Mouse (Mus musculus): ENCODE measurements around the gene Tgfbr3.
"Not testable (repeated sequence)": the region's sequence is repeated elsewhere in the genome, so short reads cannot be mapped to it uniquely, and the experiment has no call there.

Tgfbr3 gene

GRCm38 (mm10) chr5:107240276-107240675, 49.2 kb downstream of the Tgfbr3 start:
- DNase-seq (ENCODE audit: low spot score), result no peak

GRCm38 (mm10) chr5:107237971-107238426, 51.4 kb downstream of the Tgfbr3 start:
- no peak for DNase-seq (ENCODE audit: low spot score)

- no peak for DNase-seq (ENCODE audit: low spot score)
Measured at GRCm38 (mm10) chr5:107236975-107237374, 52.5 kb downstream of the Tgfbr3 start.

GRCm38 (mm10) chr5:107236039-107236438, 53.4 kb downstream of the Tgfbr3 start:
- DNase-seq (ENCODE audit: low spot score), result no peak

- no peak for DNase-seq (ENCODE audit: low spot score)
Measured at GRCm38 (mm10) chr5:107233366-107234354, 55.8 kb downstream of the Tgfbr3 start.

GRCm38 (mm10) chr5:107230189-107230588, 59.2 kb downstream of the Tgfbr3 start:
- DNase-seq (ENCODE audit: low spot score), result no peak

- DNase-seq (ENCODE audit: low spot score), result no peak
Measured at GRCm38 (mm10) chr5:107229037-107229436, 60.4 kb downstream of the Tgfbr3 start.

- DNase-seq (ENCODE audit: low spot score), result no peak
Measured at GRCm38 (mm10) chr5:107227580-107227979, 61.8 kb downstream of the Tgfbr3 start.

- DNase-seq (ENCODE audit: low spot score), result no peak
Measured at GRCm38 (mm10) chr5:107224820-107225417, 64.5 kb downstream of the Tgfbr3 start.

GRCm38 (mm10) chr5:107224151-107224550, 65.3 kb downstream of the Tgfbr3 start:
- DNase-seq (ENCODE audit: low spot score), result no peak

GRCm38 (mm10) chr5:107223483-107223882, 65.9 kb downstream of the Tgfbr3 start:
- not testable (repeated sequence) for DNase-seq (ENCODE audit: low spot score)

- no peak for DNase-seq (ENCODE audit: low spot score)
Measured at GRCm38 (mm10) chr5:107223029-107223428, 66.4 kb downstream of the Tgfbr3 start.

- DNase-seq (ENCODE audit: low spot score), result no peak
Measured at GRCm38 (mm10) chr5:107222670-107223005, 66.8 kb downstream of the Tgfbr3 start.

GRCm38 (mm10) chr5:107221892-107222669, 67.3 kb downstream of the Tgfbr3 start:
- no peak for DNase-seq (ENCODE audit: low spot score)

- DNase-seq (ENCODE audit: low spot score), result no peak
Measured at GRCm38 (mm10) chr5:107220936-107221335, 68.5 kb downstream of the Tgfbr3 start.

GRCm38 (mm10) chr5:107219883-107220282, 69.5 kb downstream of the Tgfbr3 start:
- no peak for DNase-seq (ENCODE audit: low spot score)

- DNase-seq (ENCODE audit: low spot score), result no peak
Measured at GRCm38 (mm10) chr5:107219318-107219717, 70.1 kb downstream of the Tgfbr3 start.

GRCm38 (mm10) chr5:107218594-107218993, 70.8 kb downstream of the Tgfbr3 start:
- DNase-seq (ENCODE audit: low spot score), result no peak

- DNase-seq (ENCODE audit: low spot score), result no peak
Measured at GRCm38 (mm10) chr5:107217139-107217538, 72.3 kb downstream of the Tgfbr3 start.

- DNase-seq (ENCODE audit: low spot score), result no peak
Measured at GRCm38 (mm10) chr5:107213373-107214132, 75.9 kb downstream of the Tgfbr3 start.

- no peak for DNase-seq (ENCODE audit: low spot score)
Measured at GRCm38 (mm10) chr5:107211830-107212370, 77.5 kb downstream of the Tgfbr3 start.

Measured in ovary, postnatal 10 days (tissue).